Mouse (Mus musculus) forebrain, embryonic 16.5 days (tissue): ENCODE data around the gene Nagk. TPM values are rescaled to one million over a fixed set of nuclear protein-coding genes. Genes with fewer than 3 reads are reported as not detected.

ENCODE experiments used
- ATAC-seq: fragments of 200-750 bp; cut with Nextera tagmentation; 2 replicates; pipeline ENCODE4 v1.8.0; 2017; ENCODE audit warnings: mild to moderate bottlenecking, moderate library complexity
- H3K27ac ChIP-seq: fragments of 300-500 bp; sonication (generic); 2 replicates; pipeline ENCODE4 v1.5.1; 2014; ENCODE audit warnings: low read length, control low read depth
- H3K27me3 ChIP-seq: fragments of 300-500 bp; sonication (generic); replicated peaks from 2 replicates; pipeline ENCODE4 v1.6.1; 2014; ENCODE audit warnings: low read length; ENCODE audit not compliant: control insufficient read depth, insufficient read depth
- H3K36me3 ChIP-seq: fragments of 300-500 bp; sonication (generic); 2 replicates; pipeline ENCODE4 v1.6.1; 2014; ENCODE audit not compliant: control insufficient read depth, insufficient read depth
- H3K4me1 ChIP-seq: fragments of 300-500 bp; sonication (generic); replicated peaks from 2 replicates; pipeline ENCODE4 v1.6.1; 2014; ENCODE audit warnings: low read length; ENCODE audit not compliant: control insufficient read depth, insufficient read depth
- H3K4me2 ChIP-seq: fragments of 300-500 bp; sonication (generic); 2 replicates; pipeline ENCODE4 v1.6.1; 2014; ENCODE audit warnings: mild to moderate bottlenecking, low read length, control low read depth
- H3K4me3 ChIP-seq: fragments of 300-500 bp; sonication (generic); replicated peaks from 2 replicates; pipeline ENCODE4 v1.5.1; 2014; ENCODE audit warnings: mild to moderate bottlenecking, low read length, control low read depth
- H3K9ac ChIP-seq: fragments of 300-500 bp; sonication (generic); replicated peaks from 2 replicates; pipeline ENCODE4 v1.6.1; 2014; ENCODE audit warnings: low read depth, low read length, control low read depth
- H3K9me3 ChIP-seq: fragments of 300-500 bp; sonication (generic); 2 replicates; pipeline ENCODE4 v1.6.1; 2016; ENCODE audit warnings: low read length; ENCODE audit not compliant: control insufficient read depth
- WGBS: fragments of 180-500 bp; shearing (Covaris S2); extraction: QIAGEN DNeasy Blood & Tissue Kit; methylation state at CpG from one replicate; pipeline ENCODE4 v1.1.7; 2014; 5-methylcytosine and 5-hydroxymethylcytosine counted together
- polyA plus RNA-seq: library from polyadenylated mRNA; unstranded; fragments of >200 nt; fragmentation: Nextera tagmentation; extraction: Ambion mirVana; gene quantifications from 2 replicates; pipeline ENCODE4 v1.2.1, GENCODE M21; 2015

Gene Nagk
- polyA plus RNA-seq, 1 experiment from 2014 or later = 123 TPM

GRCm38 (mm10) chr6:83795492-83795900 is 714 bp downstream of the Nagk start:
- H3K36me3 ChIP-seq = peaks cover 2% of the 10 kb centered on the region; the same call in 1 of the 2 replicates
- H3K27ac ChIP-seq = peak overlapping the region; percentile 98
- H3K9me3 ChIP-seq = no peaks in the 10 kb centered on the region
- peak overlapping the region; percentile 92 for H3K4me2 ChIP-seq
- H3K4me1 ChIP-seq = peaks cover 9% of the 10 kb centered on the region
- peak; percentile 36 for ATAC-seq
- H3K9ac ChIP-seq = peak overlapping the region; percentile 97
- 12% methylated on average over 13 of the region's 13 CpGs for WGBS
- peak overlapping the region; percentile 90 for H3K4me3 ChIP-seq
- no peaks in the 10 kb centered on the region for H3K27me3 ChIP-seq

GRCm38 (mm10) chr6:83796686-83797085 is 1.9 kb downstream of the Nagk start:
- peaks cover 2% of the 10 kb centered on the region; the same call in 1 of the 2 replicates for H3K36me3 ChIP-seq
- H3K9ac ChIP-seq = no peak overlapping the region
- no peak overlapping the region for H3K27ac ChIP-seq
- no peak overlapping the region for H3K4me2 ChIP-seq
- no peaks in the 10 kb centered on the region for H3K27me3 ChIP-seq
- peaks cover 9% of the 10 kb centered on the region for H3K4me1 ChIP-seq
- no peak for ATAC-seq
- no peak overlapping the region for H3K4me3 ChIP-seq
- H3K9me3 ChIP-seq = no peaks in the 10 kb centered on the region
- WGBS = 51% methylated on average over 3 of the region's 3 CpGs

GRCm38 (mm10) chr6:83802033-83802432 is 7.3 kb downstream of the Nagk start:
- Histone ChIP-seq H3K27ac (no peak overlapping the region), H3K27me3 (no peaks in the 10 kb centered on the region), H3K9ac (no peak overlapping the region), H3K4me3 (no peak overlapping the region), H3K36me3 (peaks cover 17% of the 10 kb centered on the region), H3K4me2 (no peak overlapping the region), H3K9me3 (no peaks in the 10 kb centered on the region), H3K4me1 (no peaks in the 10 kb centered on the region)
- no peak for ATAC-seq
- WGBS = 73% methylated on average over 5 of the region's 5 CpGs

- no peaks in the 10 kb centered on the region for H3K4me1 ChIP-seq
- peaks cover 17% of the 10 kb centered on the region for H3K36me3 ChIP-seq
- H3K9ac ChIP-seq = no peak overlapping the region
- WGBS = 89% methylated on average over 3 of the region's 3 CpGs
- H3K27me3 ChIP-seq = no peaks in the 10 kb centered on the region
- no peak for ATAC-seq
- H3K4me3 ChIP-seq = no peak overlapping the region
- no peaks in the 10 kb centered on the region for H3K9me3 ChIP-seq
- no peak overlapping the region for H3K27ac ChIP-seq
- H3K4me2 ChIP-seq = no peak overlapping the region
Observed at GRCm38 (mm10) chr6:83802846-83803245, 8.1 kb downstream of the Nagk start.

- 96% methylated on average over 3 of the region's 3 CpGs for WGBS
- Histone ChIP-seq H3K27me3 (no peaks in the 10 kb centered on the region), H3K4me1 (peaks cover 7% of the 10 kb centered on the region), H3K27ac (no peak overlapping the region), H3K9me3 (peaks cover 2% of the 10 kb centered on the region; the same call in 1 of the 2 replicates), H3K4me3 (no peak overlapping the region), H3K9ac (no peak overlapping the region), H3K4me2 (no peak overlapping the region), H3K36me3 (peaks cover 8% of the 10 kb centered on the region)
- no peak for ATAC-seq
Observed at GRCm38 (mm10) chr6:83815801-83816200, 21.0 kb downstream of the Nagk start.

GRCm38 (mm10) chr6:83818996-83819395 is 24.2 kb downstream of the Nagk start:
- Histone ChIP-seq H3K27ac (no peak overlapping the region), H3K4me3 (no peak overlapping the region), H3K9ac (no peak overlapping the region), H3K36me3 (no peaks in the 10 kb centered on the region; the same call in 1 of the 2 replicates), H3K9me3 (peaks cover 2% of the 10 kb centered on the region; the same call in 1 of the 2 replicates), H3K27me3 (no peaks in the 10 kb centered on the region), H3K4me2 (no peak overlapping the region), H3K4me1 (peaks cover 22% of the 10 kb centered on the region)
- 26% methylated on average over 1 of the region's 1 CpGs for WGBS
- no peak for ATAC-seq

GRCm38 (mm10) chr6:83820727-83821515 is 26.1 kb downstream of the Nagk start:
- peak overlapping the region; percentile 59 for H3K27ac ChIP-seq
- peaks cover 22% of the 10 kb centered on the region for H3K4me1 ChIP-seq
- no peaks in the 10 kb centered on the region; the same call in 1 of the 2 replicates for H3K36me3 ChIP-seq
- H3K4me2 ChIP-seq = no peak overlapping the region
- peaks cover 2% of the 10 kb centered on the region; the same call in 1 of the 2 replicates for H3K9me3 ChIP-seq
- 0 out of 2 replicates have a peak, but pooled peaks have one; percentile 36 for ATAC-seq
- no peak overlapping the region for H3K9ac ChIP-seq
- H3K27me3 ChIP-seq = no peaks in the 10 kb centered on the region
- H3K4me3 ChIP-seq = no peak overlapping the region
- WGBS = 68% methylated on average over 2 of the region's 2 CpGs

- Histone ChIP-seq H3K27ac (peak overlapping the region; percentile 4; the same call in 1 of the 2 replicates), H3K4me3 (no peak overlapping the region), H3K9ac (no peak overlapping the region), H3K4me2 (no peak overlapping the region), H3K9me3 (peaks cover 2% of the 10 kb centered on the region; the same call in 1 of the 2 replicates), H3K4me1 (peaks cover 22% of the 10 kb centered on the region), H3K36me3 (no peaks in the 10 kb centered on the region), H3K27me3 (no peaks in the 10 kb centered on the region)
- 12% methylated on average over 2 of the region's 2 CpGs for WGBS
- peak; percentile 31; the same call in 1 of the 2 replicates for ATAC-seq
Observed at GRCm38 (mm10) chr6:83821856-83822255, 27.1 kb downstream of the Nagk start.

- H3K27ac ChIP-seq = peak overlapping the region; percentile 89
- H3K4me3 ChIP-seq = peak overlapping the region; percentile 78
- H3K4me1 ChIP-seq = peaks cover 12% of the 10 kb centered on the region
- peak overlapping the region; percentile 81 for H3K9ac ChIP-seq
- under 1% methylated on average over 35 of the region's 35 CpGs for WGBS
- peaks cover 2% of the 10 kb centered on the region; the same call in 1 of the 2 replicates for H3K36me3 ChIP-seq
- H3K9me3 ChIP-seq = no peaks in the 10 kb centered on the region
- peak; percentile 16 for ATAC-seq
- peak overlapping the region; percentile 85 for H3K4me2 ChIP-seq
- no peaks in the 10 kb centered on the region for H3K27me3 ChIP-seq
Observed at GRCm38 (mm10) chr6:83830941-83831605, 36.3 kb downstream of the Nagk start.
